Mouse (Mus musculus) forebrain, embryonic 14.5 days (tissue): ENCODE measurements around the gene Cabp1. TPM values are rescaled to one million over a fixed set of nuclear protein-coding genes. Genes with fewer than 3 reads are reported as not detected.

Source experiments
- ATAC-seq: fragments of 200-750 bp; cut with Nextera tagmentation; 2 replicates; pipeline ENCODE4 v1.8.0; 2017; ENCODE audit warnings: mild to moderate bottlenecking, moderate library complexity
- DNase-seq: peaks from one replicate; pipeline ENCODE4 v3.0.0-alpha.2; 2015; ENCODE audit warnings: low spot score
- H3K27ac ChIP-seq: fragments of 300-500 bp; sonication (generic); 2 replicates; pipeline ENCODE4 v1.5.1; 2014; ENCODE audit warnings: low read depth, mild to moderate bottlenecking, control low read depth, low read length, moderate library complexity
- H3K27me3 ChIP-seq: fragments of 300-500 bp; sonication (generic); replicated peaks from 2 replicates; pipeline ENCODE4 v1.6.1; 2014; ENCODE audit warnings: low read length, control low read depth, mixed read lengths; ENCODE audit not compliant: control insufficient read depth, insufficient read depth
- H3K36me3 ChIP-seq: fragments of 300-500 bp; sonication (generic); 2 replicates; pipeline ENCODE4 v1.6.1; 2014; ENCODE audit warnings: low read length, control low read depth; ENCODE audit not compliant: control insufficient read depth, insufficient read depth
- H3K4me1 ChIP-seq: fragments of 300-500 bp; sonication (generic); 2 replicates; pipeline ENCODE4 v1.6.1; 2014; ENCODE audit warnings: antibody characterized with exemption, low read length, control low read depth; ENCODE audit not compliant: control insufficient read depth, insufficient read depth
- H3K4me2 ChIP-seq: fragments of 300-500 bp; sonication (generic); 2 replicates; pipeline ENCODE4 v1.6.1; 2014; ENCODE audit warnings: mild to moderate bottlenecking, control low read depth, low read length
- H3K4me3 ChIP-seq: fragments of 300-500 bp; sonication (generic); 2 replicates; pipeline ENCODE4 v1.5.1; 2014; ENCODE audit warnings: low read depth, low read length, control low read depth
- H3K9ac ChIP-seq: fragments of 300-500 bp; sonication (generic); 2 replicates; pipeline ENCODE4 v1.6.1; 2014; ENCODE audit warnings: mild to moderate bottlenecking, low read length, control low read depth, moderate library complexity
- H3K9me3 ChIP-seq: fragments of 300-500 bp; sonication (generic); replicated peaks from 2 replicates; pipeline ENCODE4 v1.6.1; 2016; ENCODE audit warnings: low read length, control low read depth, mixed read lengths; ENCODE audit not compliant: control insufficient read depth
- WGBS: fragments of 180-500 bp; shearing (Covaris S2); extraction: QIAGEN DNeasy Blood & Tissue Kit; methylation state at CpG from one replicate; pipeline ENCODE4 v1.1.7; 2014; 5-methylcytosine and 5-hydroxymethylcytosine counted together
- polyA plus RNA-seq: library from polyadenylated mRNA; unstranded; fragments of >200 nt; fragmentation: Nextera tagmentation; extraction: Ambion mirVana; gene quantifications from 2 replicates; pipeline ENCODE4 v1.2.1, GENCODE M21; 2014

Gene Cabp1
- 7.1 and 10.1 TPM in 2 replicates for polyA plus RNA-seq

GRCm38 (mm10) chr5:115193669-115194625, at the start of gene Cabp1:
Gene Cabp1, minus strand, starts transcription at chr5:115194381.
- H3K27ac ChIP-seq: peak within 1 kb of the TSS; percentile 52; the same call in 1 of the 2 replicates
- ATAC-seq (peak; percentile 76), DNase-seq (peak; percentile 84)
- H3K4me1 ChIP-seq: peaks cover 17% of the 10 kb centered on the region
- H3K9ac ChIP-seq: peak within 1 kb of the TSS; percentile 71
- under 1% methylated on average over 68 of the region's 116 CpGs for WGBS
- no peaks in the 10 kb centered on the region for H3K36me3 ChIP-seq
- H3K9me3 ChIP-seq: no peaks in the 10 kb centered on the region
- peak within 1 kb of the TSS; percentile 63 for H3K4me3 ChIP-seq
- peaks cover 33% of the 10 kb centered on the region for H3K27me3 ChIP-seq
- peak within 1 kb of the TSS; percentile 100 for H3K4me2 ChIP-seq

GRCm38 (mm10) chr5:115240191-115240590, 46.0 kb upstream of the Cabp1 start:
- ATAC-seq (no peak), DNase-seq (no peak)
- Histone ChIP-seq H3K4me2 (no peak overlapping the region), H3K36me3 (peaks cover 59% of the 10 kb centered on the region), H3K27ac (no peak overlapping the region), H3K9ac (no peak overlapping the region), H3K9me3 (no peaks in the 10 kb centered on the region), H3K4me1 (peaks cover 12% of the 10 kb centered on the region), H3K27me3 (no peaks in the 10 kb centered on the region), H3K4me3 (no peak overlapping the region)
- 81% methylated on average over 11 of the region's 11 CpGs for WGBS

- H3K4me1 ChIP-seq: peaks cover 12% of the 10 kb centered on the region
- H3K27me3 ChIP-seq: no peaks in the 10 kb centered on the region
- peak overlapping the region; percentile 84 for H3K9ac ChIP-seq
- 4% methylated on average over 11 of the region's 11 CpGs for WGBS
- H3K27ac ChIP-seq: no peak overlapping the region
- H3K36me3 ChIP-seq: peaks cover 45% of the 10 kb centered on the region
- ATAC-seq (no peak), DNase-seq (no peak)
- H3K9me3 ChIP-seq: no peaks in the 10 kb centered on the region
- peak overlapping the region; percentile 95 for H3K4me2 ChIP-seq
- H3K4me3 ChIP-seq: peak overlapping the region; percentile 84
These were observed 44.6 kb upstream of the Cabp1 start for GRCm38 (mm10) chr5:115238729-115239195.

DNA sequence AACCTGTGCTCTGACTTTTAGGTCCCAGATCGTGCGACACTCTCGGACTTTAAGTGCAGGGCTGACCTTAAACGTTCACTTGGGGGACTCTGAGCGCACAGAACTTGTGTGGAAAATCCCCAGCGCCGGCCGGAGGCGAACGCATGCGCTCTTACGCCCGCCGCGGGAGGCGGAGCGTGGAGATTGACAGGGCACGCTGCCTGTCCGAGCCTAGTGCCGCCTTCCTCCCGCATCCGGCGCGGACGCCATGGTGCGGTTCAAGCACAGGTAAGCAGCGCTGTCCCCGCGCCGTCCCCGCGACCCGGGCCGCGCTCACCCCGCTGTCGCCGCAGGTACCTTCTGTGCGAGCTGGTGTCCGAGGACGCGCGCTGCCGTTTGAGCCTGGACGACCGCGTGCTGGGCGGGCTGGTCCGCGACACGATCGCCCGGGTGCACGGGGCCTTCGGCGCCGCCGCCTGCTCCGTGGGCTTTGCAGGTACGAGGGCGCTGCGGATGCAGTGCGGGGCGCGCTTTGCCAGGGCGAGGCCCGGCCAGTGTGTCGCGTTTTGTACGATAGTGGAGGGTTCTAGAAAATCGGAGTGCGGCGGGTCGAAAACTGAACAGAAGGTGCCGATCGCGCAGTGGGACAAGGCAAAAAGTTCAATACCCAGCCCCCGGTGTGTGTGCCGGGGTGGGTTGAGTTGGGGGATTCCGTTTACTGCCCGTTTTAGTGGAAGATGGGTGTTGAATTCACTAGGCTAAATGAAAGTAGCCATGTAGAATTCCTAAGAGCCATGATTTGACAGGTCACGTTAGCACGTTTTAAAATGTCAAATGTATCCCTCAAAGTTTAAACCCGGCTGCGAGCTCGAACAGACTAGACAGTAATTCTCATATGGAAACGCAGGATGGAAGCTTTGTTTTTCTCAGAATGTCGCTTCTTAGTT, 43.9 kb upstream of the Cabp1 start:
- peaks cover 12% of the 10 kb centered on the region for H3K4me1 ChIP-seq
- ATAC-seq (peak; percentile 79), DNase-seq (peak; percentile 93)
- peak overlapping the region; percentile 84 for H3K9ac ChIP-seq
- peak overlapping the region; percentile 95 for H3K4me2 ChIP-seq
- peak overlapping the region; percentile 36; the same call in 1 of the 2 replicates for H3K27ac ChIP-seq
- peaks cover 38% of the 10 kb centered on the region for H3K36me3 ChIP-seq
- no peaks in the 10 kb centered on the region for H3K9me3 ChIP-seq
- H3K4me3 ChIP-seq: peak overlapping the region; percentile 84
- H3K27me3 ChIP-seq: no peaks in the 10 kb centered on the region
- under 1% methylated on average over 87 of the region's 88 CpGs for WGBS

GRCm38 (mm10) chr5:115235786-115236263, 41.6 kb upstream of the Cabp1 start, which contains the start of gene Pop5:
Gene Pop5, plus strand, starts transcription at chr5:115235836.
- H3K4me2 ChIP-seq: peak within 1 kb of the TSS; percentile 73
- H3K9ac ChIP-seq: peak within 1 kb of the TSS; percentile 66
- peak within 1 kb of the TSS; percentile 40 for H3K4me3 ChIP-seq
- peaks cover 12% of the 10 kb centered on the region for H3K4me1 ChIP-seq
- H3K9me3 ChIP-seq: no peaks in the 10 kb centered on the region
- ATAC-seq (peak; percentile 82), DNase-seq (peak; percentile 94)
- no peaks in the 10 kb centered on the region for H3K27me3 ChIP-seq
- peaks cover 16% of the 10 kb centered on the region for H3K36me3 ChIP-seq
- H3K27ac ChIP-seq: peak within 1 kb of the TSS; percentile 63; the same call in 1 of the 2 replicates
- WGBS: under 1% methylated on average over 21 of the region's 21 CpGs

DNA sequence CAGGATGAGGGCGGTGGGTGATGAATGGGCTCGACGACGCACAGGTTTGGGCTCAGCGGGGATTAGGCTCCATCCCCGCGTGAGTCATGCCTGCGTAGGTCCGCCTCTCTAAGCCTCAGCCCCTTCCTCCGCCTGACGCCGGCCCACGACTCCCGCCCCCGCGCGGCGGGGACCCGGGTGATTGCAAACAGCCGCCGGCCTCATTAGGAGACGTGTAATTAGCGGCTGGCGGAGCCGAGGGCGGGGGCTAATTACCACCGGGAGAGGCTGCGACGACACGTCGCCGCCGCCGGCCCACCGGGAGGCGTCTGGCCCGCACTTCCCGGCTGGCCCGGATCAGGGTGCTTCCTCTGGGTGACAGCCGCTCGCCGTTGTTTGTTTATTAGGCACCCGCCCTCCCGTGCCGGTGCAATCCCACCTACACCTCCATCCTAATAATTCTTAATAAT, 41.2 kb upstream of the Cabp1 start:
- H3K4me2 ChIP-seq: peak overlapping the region; percentile 73
- H3K27me3 ChIP-seq: no peaks in the 10 kb centered on the region
- DNase-seq (peak; percentile 73), ATAC-seq (peak; percentile 59)
- peak overlapping the region; percentile 40 for H3K4me3 ChIP-seq
- H3K9ac ChIP-seq: peak overlapping the region; percentile 66
- WGBS: under 1% methylated on average over 44 of the region's 45 CpGs
- peaks cover 12% of the 10 kb centered on the region for H3K4me1 ChIP-seq
- H3K36me3 ChIP-seq: peaks cover 11% of the 10 kb centered on the region
- H3K27ac ChIP-seq: peak overlapping the region; percentile 63; the same call in 1 of the 2 replicates
- H3K9me3 ChIP-seq: no peaks in the 10 kb centered on the region

DNA sequence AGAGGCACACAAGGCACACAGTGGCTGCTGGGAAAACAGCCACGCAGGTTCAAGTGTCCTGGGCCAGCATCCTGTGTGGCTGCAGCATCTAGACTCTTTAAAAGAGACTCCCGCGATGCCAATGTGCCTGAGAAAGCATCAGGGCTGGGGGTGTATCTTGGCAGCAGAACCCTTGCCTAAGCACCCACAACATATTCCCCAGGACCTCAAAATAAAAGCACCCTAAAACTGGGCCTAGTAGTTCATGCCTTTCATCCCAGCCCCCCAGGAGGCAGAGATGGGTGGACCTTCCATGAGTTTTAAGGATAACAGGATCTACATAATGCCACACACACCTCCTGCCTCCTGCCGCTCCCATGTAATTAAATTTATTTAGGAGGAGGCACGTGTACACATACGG, 40.3 kb upstream of the Cabp1 start:
- no peak overlapping the region for H3K4me3 ChIP-seq
- H3K27me3 ChIP-seq: no peaks in the 10 kb centered on the region
- peaks cover 3% of the 10 kb centered on the region; the same call in 1 of the 2 replicates for H3K36me3 ChIP-seq
- 42% methylated on average over 6 of the region's 6 CpGs for WGBS
- H3K9me3 ChIP-seq: no peaks in the 10 kb centered on the region
- DNase-seq: no peak
- H3K4me1 ChIP-seq: peaks cover 12% of the 10 kb centered on the region
- H3K27ac ChIP-seq: no peak overlapping the region
- H3K9ac ChIP-seq: no peak overlapping the region
- ATAC-seq: no peak
- H3K4me2 ChIP-seq: no peak overlapping the region
